Mouse (Mus musculus) layer of hippocampus, adult 2 months (tissue): ENCODE results near the gene Ppp2r5e. TPM values are rescaled to one million over a fixed set of nuclear protein-coding genes. Genes with fewer than 3 reads are reported as not detected.
"Not testable (repeated sequence)": the region's sequence is repeated elsewhere in the genome, so short reads cannot be mapped to it uniquely, and the experiment has no call there.

Experiments used
- DNase-seq, 2 experiments: peaks; one replicate each; pipeline ENCODE4 v3.0.0; 2022; ENCODE audit warnings: low spot score in 2 of 2
- H3K27ac ChIP-seq: fragments of 200-600 bp; 2 replicates; pipeline ENCODE4 v1.8.1; 2022
- H3K4me3 ChIP-seq: fragments of 200-600 bp; 2 replicates; pipeline ENCODE4 v1.8.1; 2022; ENCODE audit warnings: mild to moderate bottlenecking
- CTCF ChIP-seq: fragments of 200-600 bp; conservative IDR thresholded peaks from 2 replicates; pipeline ENCODE4 v1.8.1; 2022; ENCODE audit warnings: antibody characterized with exemption, mild to moderate bottlenecking, moderate library complexity
- total RNA-seq, 2 experiments: library from RNA; stranded (reverse); gene quantifications; 2 replicates each; pipeline ENCODE4 v1.2.3; 2021

Gene Ppp2r5e
- total RNA-seq, 2 experiments from 2014 or later = 79.1 to 80.1 TPM

DNA sequence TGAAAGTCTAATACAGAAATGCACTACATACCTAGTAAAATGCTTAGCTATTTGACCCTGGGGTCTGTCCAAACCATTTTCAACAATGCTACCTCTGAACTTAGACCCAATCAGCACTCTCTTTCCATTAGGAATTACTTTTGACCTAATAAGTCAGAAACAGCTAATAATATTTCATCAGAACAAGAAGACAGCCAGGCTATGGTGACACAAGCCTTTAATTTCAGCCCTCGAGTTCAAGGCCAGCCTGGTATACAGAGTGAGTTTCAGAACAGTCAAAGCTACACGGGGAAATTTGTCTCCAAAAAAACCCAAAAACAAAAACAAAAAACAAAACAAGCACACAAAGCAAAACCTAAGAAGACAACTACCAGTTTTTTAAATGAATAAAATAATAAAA, 73.1 kb downstream of the Ppp2r5e start:
- DNase-seq = no peak
- TF ChIP-seq CTCF = no peak
- H3K27ac ChIP-seq = no peak overlapping the region
- no peak overlapping the region for H3K4me3 ChIP-seq

- Histone ChIP-seq H3K27ac (no peak overlapping the region), H3K4me3 (no peak overlapping the region)
- DNase-seq = no peak
- TF ChIP-seq CTCF = no peak
Observed at GRCm38 (mm10) chr12:75522360-75522759, 73.7 kb downstream of the Ppp2r5e start.

DNA sequence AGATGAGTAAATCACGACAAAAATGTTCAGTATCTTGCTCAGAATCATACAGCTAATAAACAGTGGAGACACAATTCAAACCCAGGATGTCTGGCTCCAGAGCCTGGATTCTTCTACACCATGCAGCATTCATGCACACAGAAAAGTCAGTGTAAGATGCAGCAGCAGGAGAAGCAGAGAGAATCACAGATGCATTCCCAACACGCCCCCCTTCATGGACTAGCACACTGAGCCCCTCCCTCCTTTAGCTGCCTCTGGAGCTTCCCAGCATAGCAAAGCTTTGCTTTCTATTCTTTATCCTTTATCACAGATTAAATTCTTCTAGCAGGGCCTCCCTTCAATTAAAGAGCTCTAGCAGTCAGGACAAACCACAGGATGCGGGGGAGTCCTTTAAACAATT, 75.7 kb downstream of the Ppp2r5e start:
- TF ChIP-seq CTCF = no peak
- H3K27ac ChIP-seq = peak overlapping the region; percentile 61; the same call in 1 of the 2 replicates
- H3K4me3 ChIP-seq = no peak overlapping the region
- no peak for DNase-seq

DNA sequence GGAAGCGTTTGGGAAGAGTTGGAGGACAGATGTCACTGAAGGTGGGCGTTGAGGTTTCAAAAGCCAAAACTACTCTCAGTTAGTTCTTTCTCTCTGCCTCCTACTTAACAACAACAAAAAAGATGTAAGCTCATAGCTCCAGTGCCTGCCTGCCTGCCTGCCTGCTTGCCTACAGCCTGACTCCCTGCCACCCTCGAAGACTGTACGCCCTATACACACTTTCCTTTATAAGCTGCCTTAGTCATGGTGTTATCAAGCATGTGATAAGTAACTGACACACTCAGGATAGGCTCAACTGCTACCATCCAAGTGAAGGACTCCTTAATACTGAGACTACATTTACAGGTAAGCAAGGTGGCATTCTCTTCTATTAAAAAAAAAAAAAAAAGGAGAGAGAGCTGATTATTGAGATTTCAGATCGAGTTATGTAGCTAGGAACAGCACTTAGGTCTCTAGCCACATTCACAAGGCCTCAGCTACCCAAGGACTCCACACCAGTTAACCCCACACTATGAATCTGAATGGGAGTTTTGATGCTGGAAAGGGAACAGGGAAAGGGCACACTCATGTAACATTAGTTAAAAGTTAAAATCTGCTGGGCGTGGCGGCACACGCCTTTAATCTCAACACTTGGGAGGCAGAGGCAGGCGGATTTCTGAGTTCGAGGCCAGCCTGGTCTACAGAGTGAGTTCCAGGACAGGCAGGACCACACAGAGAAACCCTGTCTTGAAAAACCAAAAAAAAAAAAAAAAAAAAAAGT, 76.7 kb downstream of the Ppp2r5e start:
- Histone ChIP-seq H3K27ac (peak overlapping the region; percentile 47; the same call in 1 of the 2 replicates), H3K4me3 (no peak overlapping the region)
- no peak for DNase-seq
- no peak for TF ChIP-seq CTCF

DNA sequence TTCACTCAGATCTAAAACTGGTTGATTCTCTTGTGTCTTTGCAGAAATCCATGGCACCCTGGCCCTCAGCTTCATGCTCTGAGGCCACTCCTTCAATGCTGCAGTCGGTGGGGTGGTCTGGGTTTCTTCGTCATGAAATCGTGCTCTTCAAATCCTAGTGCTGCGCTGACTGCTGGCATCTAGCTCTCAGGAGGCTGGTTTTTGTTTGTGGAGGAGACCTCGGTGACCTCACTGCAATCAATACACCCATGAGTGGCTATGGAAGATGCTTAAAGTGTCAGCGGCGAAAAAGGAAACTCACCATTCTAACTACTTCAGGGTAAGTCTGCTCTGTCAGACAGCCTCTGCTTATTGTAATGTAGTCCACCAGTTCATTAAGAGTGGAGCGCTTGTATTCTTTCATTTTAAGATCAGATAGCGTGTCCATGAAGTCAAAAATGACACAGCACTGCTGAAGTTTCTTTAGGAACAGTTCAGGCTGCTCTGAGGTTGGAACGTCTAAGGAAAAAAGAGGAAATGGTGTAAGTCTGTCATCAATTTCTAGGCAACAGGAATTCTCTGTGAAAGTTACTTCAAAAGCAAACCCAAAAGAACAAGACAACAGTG, 80.6 kb downstream of the Ppp2r5e start:
- Histone ChIP-seq H3K27ac (no peak overlapping the region), H3K4me3 (no peak overlapping the region)
- no peak for DNase-seq
- TF ChIP-seq CTCF = no peak

DNA sequence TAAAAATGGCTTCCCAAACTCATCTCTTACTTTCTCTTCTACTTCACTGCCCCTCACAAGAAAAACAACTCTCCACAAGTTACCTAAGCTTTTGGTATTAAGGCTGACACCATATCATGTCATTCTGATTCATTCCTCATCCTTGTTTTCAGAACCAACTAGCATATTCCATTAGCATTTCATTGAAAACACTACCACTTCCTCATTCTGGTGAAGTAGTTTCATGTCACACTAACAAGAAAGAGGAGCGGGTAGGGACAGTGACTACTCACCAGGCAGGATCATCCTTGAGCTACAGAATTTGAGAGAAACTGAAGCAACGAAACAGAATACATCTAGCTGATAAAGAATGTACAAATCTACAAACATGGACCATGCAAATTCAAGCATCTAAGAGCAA, 84.5 kb downstream of the Ppp2r5e start:
- DNase-seq = no peak
- no peak for TF ChIP-seq CTCF

DNA sequence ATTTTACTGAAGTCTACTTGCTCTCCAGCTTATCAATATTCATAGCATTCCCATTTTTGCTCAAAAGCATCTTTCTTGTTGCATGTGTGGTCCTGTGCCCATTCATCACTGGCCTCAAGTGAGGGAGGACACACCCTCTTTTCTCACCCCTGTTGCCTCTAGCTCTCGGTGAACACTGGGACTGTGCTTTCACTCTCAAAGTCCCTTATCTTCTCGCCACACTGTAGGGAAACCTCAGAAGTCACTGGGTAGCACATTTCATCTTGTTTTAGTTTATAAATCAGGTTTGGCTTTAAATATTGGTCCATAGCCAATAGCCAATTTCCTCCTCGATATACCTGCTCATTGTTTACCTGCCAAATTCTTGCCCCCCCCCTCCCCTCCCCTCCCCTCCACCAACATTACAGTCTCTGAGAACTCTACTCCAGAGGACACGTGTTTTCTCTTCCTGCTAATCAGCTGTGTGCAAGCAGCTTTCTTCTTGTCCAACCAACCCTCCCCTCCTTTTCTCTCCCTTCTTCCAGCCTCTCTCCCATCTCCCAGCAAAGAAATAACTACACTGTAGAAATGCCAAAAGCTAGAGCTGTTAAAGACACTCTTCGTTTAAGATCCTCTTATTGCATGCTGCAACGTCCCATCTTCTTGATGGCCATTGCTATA, 90.9 kb downstream of the Ppp2r5e start:
- Histone ChIP-seq H3K27ac (no peak overlapping the region), H3K4me3 (no peak overlapping the region)
- TF ChIP-seq CTCF = no peak
- DNase-seq = no peak

More for the DNA sequence above, 84.5 kb downstream of the Ppp2r5e start:
- Histone ChIP-seq H3K27ac (no peak overlapping the region), H3K4me3 (no peak overlapping the region)

DNA sequence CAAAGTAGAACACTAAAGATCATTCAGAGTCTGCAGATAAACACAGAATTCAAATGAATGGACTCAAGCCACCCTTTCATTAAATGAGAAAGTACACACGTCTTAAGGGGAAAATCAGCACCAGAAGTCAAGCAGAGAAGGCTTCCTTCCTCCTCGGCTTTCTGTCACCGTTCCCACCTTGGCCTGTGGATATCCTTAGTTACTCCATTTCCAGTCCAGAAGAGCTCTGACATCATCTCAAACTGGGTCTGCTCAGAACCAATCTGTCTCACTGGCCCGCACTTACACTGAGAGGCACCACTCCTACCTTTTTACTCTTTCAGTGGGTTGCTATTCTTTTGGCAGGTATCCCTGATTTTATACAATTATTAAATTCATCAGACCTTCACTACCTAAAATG, 93.4 kb downstream of the Ppp2r5e start:
- H3K27ac ChIP-seq = no peak overlapping the region
- no peak for TF ChIP-seq CTCF
- DNase-seq = no peak
- H3K4me3 ChIP-seq = no peak overlapping the region

GRCm38 (mm10) chr12:75497698-75498097, 98.3 kb downstream of the Ppp2r5e start:
- Histone ChIP-seq H3K27ac (no peak overlapping the region), H3K4me3 (no peak overlapping the region)
- no peak for TF ChIP-seq CTCF
- DNase-seq = no peak

DNA sequence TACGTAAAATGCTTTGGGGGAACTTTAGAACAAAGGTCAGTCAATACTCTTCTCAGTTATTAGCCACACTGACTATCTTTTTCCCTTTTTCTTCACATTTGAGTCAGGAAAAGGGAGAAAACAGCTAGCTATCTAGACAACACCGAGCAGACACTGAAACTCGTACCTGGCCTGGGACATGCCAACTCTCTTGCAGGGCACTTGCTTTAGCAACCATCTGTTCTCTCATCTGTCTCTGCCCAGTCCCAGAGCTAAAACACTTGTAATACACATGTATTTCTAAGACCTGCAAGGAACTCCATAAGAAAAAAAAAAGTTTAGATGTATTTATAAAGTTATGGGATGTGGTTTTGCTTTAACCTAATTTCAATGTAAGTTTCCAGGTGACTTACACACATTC, 100.4 kb downstream of the Ppp2r5e start:
- TF ChIP-seq CTCF = no peak
- H3K27ac ChIP-seq = no peak overlapping the region
- DNase-seq = no peak
- H3K4me3 ChIP-seq = no peak overlapping the region

DNA sequence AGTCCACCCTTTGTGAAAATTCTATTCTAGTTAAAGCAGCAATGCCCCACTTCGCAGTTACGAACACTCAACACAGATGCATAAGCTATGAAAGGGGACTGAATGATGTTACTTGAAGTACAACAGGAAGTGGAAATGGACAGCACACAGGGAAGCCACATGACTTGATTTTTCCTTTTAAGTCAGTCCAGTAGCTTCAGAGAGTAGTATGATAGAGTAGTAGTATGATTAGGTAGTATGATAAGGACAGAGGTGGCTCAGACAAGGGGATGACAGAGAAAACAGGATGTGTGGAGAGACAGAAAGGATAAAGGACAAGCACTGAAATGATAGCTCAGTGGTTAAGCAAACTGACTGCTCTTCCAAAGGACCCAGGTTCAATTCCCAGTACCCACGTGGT, 101.4 kb downstream of the Ppp2r5e start:
- no peak for TF ChIP-seq CTCF
- Histone ChIP-seq H3K4me3 (no peak overlapping the region), H3K27ac (no peak overlapping the region)
- no peak for DNase-seq

DNA sequence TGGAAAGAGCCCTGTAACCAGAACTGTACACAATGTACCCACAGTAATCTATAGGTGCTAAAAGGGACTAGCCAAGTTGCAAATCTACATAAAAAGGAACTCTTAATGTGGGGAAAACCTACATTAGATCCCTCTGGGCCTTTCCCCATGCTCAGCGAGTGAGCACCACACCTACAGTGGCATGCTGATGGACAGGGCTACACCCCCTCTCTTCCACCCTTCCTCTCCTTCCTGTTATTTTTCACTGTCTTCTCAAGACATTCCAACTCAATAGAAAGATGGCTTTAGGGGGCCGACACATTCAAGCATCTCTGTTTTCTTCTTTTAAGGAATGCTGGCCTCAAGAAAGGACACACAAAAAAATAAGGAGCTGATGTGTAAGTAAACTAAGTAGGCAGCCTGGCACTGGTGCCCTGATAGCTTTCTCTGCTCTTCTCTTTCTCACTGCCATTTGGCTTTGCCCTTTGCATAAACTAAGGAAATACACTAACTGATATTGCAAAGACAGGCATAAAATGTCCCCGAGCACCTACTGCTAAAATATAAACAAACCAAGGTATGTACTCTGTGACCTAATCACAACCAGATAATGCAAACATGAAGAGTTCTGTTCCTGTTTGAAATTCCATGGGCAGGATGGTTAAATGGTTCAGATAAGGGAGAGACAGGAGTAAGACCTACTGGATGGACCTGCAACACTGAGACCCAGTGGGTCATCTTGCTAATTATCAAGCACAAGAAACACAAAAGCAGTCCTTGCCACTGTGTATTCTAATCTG, 103.3 kb downstream of the Ppp2r5e start:
- no peak for DNase-seq

DNA sequence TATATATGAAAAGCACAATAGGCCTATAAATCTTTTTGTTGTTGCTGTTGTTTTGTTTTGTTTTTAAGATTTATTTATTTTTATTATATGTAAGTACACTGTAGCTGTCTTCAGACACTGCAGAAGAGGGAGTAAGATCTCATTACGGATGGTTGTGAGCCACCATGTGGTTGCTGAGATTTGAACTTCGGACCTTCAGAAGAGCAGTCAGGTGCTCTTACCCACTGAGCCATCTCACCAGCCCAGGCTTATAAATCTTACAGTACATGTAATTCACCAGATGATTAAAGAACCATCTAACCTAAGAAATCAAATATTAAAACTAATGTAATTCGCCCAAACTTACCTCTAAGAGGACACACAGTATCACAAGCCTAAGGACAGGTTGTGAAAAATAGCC, 103.9 kb downstream of the Ppp2r5e start:
- H3K4me3 ChIP-seq, H3K27ac ChIP-seq, DNase-seq: not testable (repeated sequence)

More for the DNA sequence above, 103.3 kb downstream of the Ppp2r5e start:
- TF ChIP-seq CTCF = no peak
- no peak overlapping the region for H3K4me3 ChIP-seq
- H3K27ac ChIP-seq = no peak overlapping the region
